In genomic region chr16:93825463-93825862, GRCm38 (mm10) we compare ENCODE assay signal across 26 mouse cellular contexts.
"Had no signal": no experiment of that assay in that cellular context is flagged by ENCODE, and none has a peak within 500 bp of the region (broad histone marks: within the 10 kb centered on the region; RNA-seq: fewer than 3 reads in every experiment).

No protein-coding gene starts in this region.

- ATAC-seq: hindbrain, postnatal 0 days; intestine, embryonic 16.5 days; liver, embryonic 12.5 days had no signal

- H3K4me1 ChIP-seq: heart, embryonic 10.5 days; heart, embryonic 12.5 days; hindbrain, embryonic 13.5 days; hindbrain, embryonic 15.5 days; limb, embryonic 13.5 days; limb, embryonic 15.5 days; liver, embryonic 12.5 days had no signal

- H3K4me3 ChIP-seq: gastrocnemius, adult 2 months; heart, embryonic 10.5 days; heart, embryonic 12.5 days; hindbrain, embryonic 13.5 days; hindbrain, embryonic 15.5 days; kidney, embryonic 15.5 days; limb, embryonic 13.5 days; limb, embryonic 15.5 days; liver, embryonic 12.5 days had no signal

- DNase-seq: gastrocnemius, adult 2 months; gastrocnemius, postnatal 10 days; gastrocnemius, postnatal 25 days; heart, adult 18-20 months; heart, postnatal 14 days; heart, postnatal 36 days; kidney, adult 11 months; kidney, adult 2 months; kidney, adult 9 months; kidney, postnatal 14 days; kidney, postnatal 36 days; layer of hippocampus, adult 9-11 months; layer of hippocampus, postnatal 36 days; left cerebral cortex, postnatal 4 days had no signal

- H3K27ac ChIP-seq: gastrocnemius, adult 2 months; heart, embryonic 10.5 days; hindbrain, embryonic 13.5 days; hindbrain, embryonic 15.5 days; hindbrain, postnatal 0 days; kidney, embryonic 15.5 days; kidney, postnatal 0 days; limb, embryonic 13.5 days; limb, embryonic 15.5 days; liver, embryonic 12.5 days; liver, embryonic 14.5 days had no signal

- H3K9ac ChIP-seq: heart, embryonic 12.5 days; hindbrain, embryonic 13.5 days; hindbrain, embryonic 15.5 days; kidney, embryonic 15.5 days; limb, embryonic 13.5 days; limb, embryonic 15.5 days; liver, embryonic 12.5 days; liver, embryonic 14.5 days had no signal

- H3K27me3 ChIP-seq: heart, embryonic 12.5 days; hindbrain, embryonic 13.5 days; hindbrain, embryonic 15.5 days; kidney, embryonic 15.5 days; limb, embryonic 13.5 days; limb, embryonic 15.5 days; liver, embryonic 12.5 days had no signal

- H3K36me3 ChIP-seq: heart, embryonic 12.5 days; hindbrain, embryonic 13.5 days; hindbrain, embryonic 15.5 days; kidney, embryonic 15.5 days; limb, embryonic 13.5 days; limb, embryonic 15.5 days; liver, embryonic 12.5 days had no signal

- H3K4me2 ChIP-seq: heart, embryonic 12.5 days; hindbrain, embryonic 13.5 days; hindbrain, embryonic 15.5 days; kidney, embryonic 15.5 days; limb, embryonic 13.5 days; limb, embryonic 15.5 days; liver, embryonic 12.5 days had no signal
